Mouse (Mus musculus) heart, embryonic 15.5 days (tissue): ENCODE data around the gene Brinp2. TPM values are rescaled to one million over a fixed set of nuclear protein-coding genes. Genes with fewer than 3 reads are reported as not detected.

ENCODE experiments used
- ATAC-seq: fragments of 200-750 bp; cut with Nextera tagmentation; replicated peaks from 2 replicates; pipeline ENCODE4 v1.8.0; 2017; ENCODE audit warnings: low read depth, moderate TSS enrichment; ENCODE audit not compliant: insufficient number of reproducible peaks, insufficient read depth, low FRiP score
- H3K27ac ChIP-seq: fragments of 300-500 bp; sonication (generic); 2 replicates; pipeline ENCODE4 v1.5.1; 2015; ENCODE audit warnings: mild to moderate bottlenecking, inconsistent platforms
- H3K27me3 ChIP-seq: fragments of 300-500 bp; sonication (generic); 2 replicates; pipeline ENCODE4 v1.6.1; 2015; ENCODE audit warnings: inconsistent platforms
- H3K36me3 ChIP-seq: fragments of 300-500 bp; sonication (generic); 2 replicates; pipeline ENCODE4 v1.6.1; 2015; ENCODE audit warnings: mild to moderate bottlenecking, inconsistent platforms
- H3K4me1 ChIP-seq: fragments of 300-500 bp; sonication (generic); replicated peaks from 2 replicates; pipeline ENCODE4 v1.6.1; 2015; ENCODE audit warnings: inconsistent platforms
- H3K4me2 ChIP-seq: fragments of 300-500 bp; sonication (generic); 2 replicates; pipeline ENCODE4 v1.6.1; 2015; ENCODE audit warnings: inconsistent platforms, mild to moderate bottlenecking, moderate library complexity
- H3K4me3 ChIP-seq: fragments of 300-500 bp; sonication (generic); 2 replicates; pipeline ENCODE4 v1.5.1; 2015; ENCODE audit warnings: mild to moderate bottlenecking, inconsistent platforms
- H3K9ac ChIP-seq: fragments of 300-500 bp; sonication (generic); 2 replicates; pipeline ENCODE4 v1.6.1; 2015; ENCODE audit warnings: mild to moderate bottlenecking, inconsistent platforms
- H3K9me3 ChIP-seq: fragments of 300-500 bp; sonication (generic); replicated peaks from 2 replicates; pipeline ENCODE4 v1.6.1; 2016; ENCODE audit warnings: inconsistent platforms
- WGBS: fragments of 180-500 bp; shearing (Covaris S2); methylation state at CpG from one replicate; pipeline ENCODE4 v1.1.7; 2015; ENCODE audit warnings: mixed read lengths; 5-methylcytosine and 5-hydroxymethylcytosine counted together
- polyA plus RNA-seq: library from polyadenylated mRNA; unstranded; fragments of >200 nt; fragmentation: Nextera tagmentation; extraction: Ambion mirVana; gene quantifications from 2 replicates; pipeline ENCODE4 v1.2.1, GENCODE M21; 2015

Gene Brinp2
- polyA plus RNA-seq, 1 experiment from 2014 or later, result 0.34 TPM

DNA sequence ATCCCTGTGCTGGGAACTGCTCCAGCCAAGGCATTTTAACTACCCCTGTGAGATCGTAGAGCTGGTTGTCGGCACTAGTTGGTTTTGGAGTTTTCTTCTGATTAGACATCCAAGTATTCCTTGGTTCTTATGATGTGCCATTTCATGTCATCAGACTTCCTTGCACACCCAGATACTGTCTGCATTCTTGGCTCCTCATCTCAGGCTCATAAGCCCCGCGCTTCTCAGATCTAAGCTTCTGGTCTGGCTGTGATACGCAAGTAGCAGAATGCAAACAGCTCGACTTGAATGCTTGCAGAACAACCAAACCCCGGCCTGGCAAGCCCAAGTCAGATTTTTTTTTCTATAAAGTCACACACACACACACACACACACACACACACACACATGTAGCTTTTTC is 72.3 kb downstream of the Brinp2 start:
- WGBS, result 73% methylated on average over 7 of the region's 7 CpGs
- Histone ChIP-seq H3K9me3 (no peaks in the 10 kb centered on the region), H3K4me1 (no peaks in the 10 kb centered on the region), H3K4me3 (no peak overlapping the region), H3K4me2 (no peak overlapping the region), H3K27ac (no peak overlapping the region), H3K9ac (no peak overlapping the region), H3K27me3 (no peaks in the 10 kb centered on the region), H3K36me3 (no peaks in the 10 kb centered on the region)
- ATAC-seq, result no peak; the same call in 1 of the 2 replicates

DNA sequence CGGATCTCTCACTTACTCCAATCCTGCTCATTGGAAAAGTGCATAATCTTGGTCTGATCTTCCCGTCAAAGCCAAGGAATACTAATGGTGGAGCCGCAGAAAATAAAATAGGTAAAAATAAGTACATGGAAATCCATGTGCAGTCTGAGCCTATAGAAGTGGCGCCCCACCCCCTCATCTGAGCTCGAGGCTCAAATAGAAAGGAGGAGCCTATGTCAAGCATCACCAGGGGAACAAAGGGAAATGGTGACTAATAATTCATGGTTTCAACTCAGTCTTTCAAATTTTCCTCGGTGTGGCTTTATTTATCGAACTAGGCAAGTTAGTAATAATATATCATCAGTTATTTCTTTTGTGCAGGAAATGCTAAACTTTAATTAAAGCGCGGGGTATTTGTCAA is 84.1 kb downstream of the Brinp2 start:
- H3K4me2 ChIP-seq, result no peak overlapping the region
- H3K9me3 ChIP-seq, result no peaks in the 10 kb centered on the region
- no peaks in the 10 kb centered on the region for H3K27me3 ChIP-seq
- no peaks in the 10 kb centered on the region for H3K4me1 ChIP-seq
- 83% methylated on average over 9 of the region's 9 CpGs for WGBS
- ATAC-seq, result no peak
- no peak overlapping the region for H3K4me3 ChIP-seq
- H3K36me3 ChIP-seq, result no peaks in the 10 kb centered on the region
- H3K9ac ChIP-seq, result no peak overlapping the region
- no peak overlapping the region for H3K27ac ChIP-seq

DNA sequence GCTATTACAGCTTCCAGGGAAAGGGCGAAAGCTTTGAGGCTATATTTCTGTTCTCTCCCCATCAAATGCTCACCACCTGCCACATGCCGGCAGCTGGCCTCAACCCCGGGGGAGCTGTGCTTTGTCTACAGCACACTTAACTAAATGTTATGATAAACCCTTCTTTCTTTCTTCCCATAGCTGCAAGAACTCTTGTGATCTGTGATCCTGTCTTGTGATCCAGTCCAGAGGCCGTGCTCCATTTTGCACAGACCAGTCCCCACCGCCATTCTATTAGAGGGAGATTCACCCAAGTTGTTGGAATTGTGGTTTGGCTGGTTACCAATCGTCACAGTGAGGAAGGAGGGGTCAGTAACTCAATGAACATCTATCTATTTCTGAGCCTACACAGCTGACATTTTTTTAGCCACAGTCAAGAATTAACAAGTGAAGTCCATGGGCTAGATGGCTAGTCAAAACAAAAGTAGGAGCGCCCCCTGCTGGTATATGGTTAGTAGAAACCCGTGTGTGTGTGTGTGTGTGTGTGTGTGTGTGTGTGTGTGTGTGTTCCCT is 89.0 kb downstream of the Brinp2 start:
- Histone ChIP-seq H3K4me2 (no peak overlapping the region), H3K4me3 (no peak overlapping the region), H3K27me3 (no peaks in the 10 kb centered on the region; the same call in 1 of the 2 replicates), H3K27ac (no peak overlapping the region), H3K4me1 (no peaks in the 10 kb centered on the region), H3K9ac (no peak overlapping the region), H3K36me3 (no peaks in the 10 kb centered on the region), H3K9me3 (no peaks in the 10 kb centered on the region)
- WGBS, result 44% methylated on average over 8 of the region's 8 CpGs
- no peak for ATAC-seq

DNA sequence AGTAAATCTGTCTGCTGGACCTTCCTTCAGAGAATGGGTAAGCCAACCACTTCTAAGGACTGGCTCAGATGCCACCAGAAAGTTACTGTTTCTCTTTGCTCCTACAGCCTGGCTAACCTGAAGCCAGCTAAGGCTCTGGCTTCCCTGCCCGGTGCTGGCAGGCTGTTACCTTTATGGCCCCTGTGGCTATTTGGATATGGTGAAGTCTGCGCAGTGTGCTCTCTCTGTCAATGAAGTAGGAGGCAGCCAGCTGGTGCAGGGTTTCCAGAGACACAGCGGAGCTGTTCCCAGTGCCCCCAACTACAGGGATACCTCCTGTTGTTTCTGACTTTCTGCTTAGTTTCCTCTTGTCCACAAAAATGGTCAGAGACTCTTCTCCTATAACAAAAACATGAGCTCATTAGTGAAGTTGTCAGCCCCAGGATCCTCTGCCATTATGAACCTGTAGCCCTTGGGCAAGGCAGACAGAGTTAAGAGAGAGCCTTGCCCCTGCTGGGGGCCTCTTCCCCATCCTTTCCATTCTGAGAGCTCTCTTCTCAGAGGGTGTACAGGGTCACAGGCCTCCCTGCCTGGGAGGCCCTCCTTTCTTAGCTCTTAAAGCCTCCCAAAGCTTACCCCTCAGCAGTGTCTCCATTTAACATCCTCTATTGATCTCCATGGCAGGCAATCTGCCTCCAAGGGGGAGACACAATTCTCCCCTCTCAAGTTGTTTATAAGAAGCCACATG is 89.7 kb downstream of the Brinp2 start:
- Histone ChIP-seq H3K9me3 (no peaks in the 10 kb centered on the region), H3K27me3 (no peaks in the 10 kb centered on the region; the same call in 1 of the 2 replicates), H3K36me3 (no peaks in the 10 kb centered on the region), H3K27ac (no peak overlapping the region), H3K4me2 (no peak overlapping the region), H3K4me3 (no peak overlapping the region), H3K9ac (no peak overlapping the region), H3K4me1 (no peaks in the 10 kb centered on the region)
- ATAC-seq, result no peak
- 73% methylated on average over 3 of the region's 3 CpGs for WGBS

DNA sequence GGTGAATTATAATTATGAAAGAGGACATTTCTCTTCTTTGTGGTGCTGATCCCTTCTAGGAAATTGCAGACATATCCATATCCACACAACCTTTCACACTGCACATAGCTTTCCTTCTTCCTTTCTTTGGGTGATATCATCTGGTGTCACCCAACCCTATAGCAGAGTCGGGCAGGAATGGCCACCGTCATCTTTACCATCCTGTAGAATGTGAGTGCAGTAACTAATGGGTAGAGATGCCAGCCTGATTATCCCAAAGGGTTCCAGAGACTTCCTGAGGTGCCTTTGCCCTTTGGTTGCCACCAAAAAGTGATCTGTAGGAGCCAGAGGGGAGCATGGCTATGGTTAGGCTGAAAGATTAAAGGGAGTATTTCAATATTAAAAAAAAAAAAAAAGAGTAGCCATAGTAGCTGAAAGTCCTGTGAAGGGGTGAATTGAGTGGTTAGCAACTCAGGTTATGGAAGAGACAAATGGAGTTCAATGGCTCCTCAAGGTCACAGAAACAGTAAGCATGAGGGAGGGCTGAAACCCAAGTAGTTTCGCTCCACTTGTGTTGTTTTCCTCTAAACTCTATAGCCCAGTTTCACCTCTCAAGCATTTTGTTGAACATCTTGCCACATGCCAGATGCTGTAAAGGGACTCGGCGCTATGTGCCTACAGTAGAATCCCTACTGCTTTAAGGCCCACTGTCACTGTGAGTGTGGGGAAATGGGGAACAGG is 96.5 kb downstream of the Brinp2 start:
- Histone ChIP-seq H3K27ac (no peak overlapping the region), H3K4me2 (no peak overlapping the region), H3K4me1 (no peaks in the 10 kb centered on the region), H3K4me3 (no peak overlapping the region), H3K27me3 (no peaks in the 10 kb centered on the region; the same call in 1 of the 2 replicates), H3K9ac (no peak overlapping the region), H3K36me3 (no peaks in the 10 kb centered on the region), H3K9me3 (no peaks in the 10 kb centered on the region)
- 84% methylated on average over 5 of the region's 5 CpGs for WGBS
- no peak for ATAC-seq

DNA sequence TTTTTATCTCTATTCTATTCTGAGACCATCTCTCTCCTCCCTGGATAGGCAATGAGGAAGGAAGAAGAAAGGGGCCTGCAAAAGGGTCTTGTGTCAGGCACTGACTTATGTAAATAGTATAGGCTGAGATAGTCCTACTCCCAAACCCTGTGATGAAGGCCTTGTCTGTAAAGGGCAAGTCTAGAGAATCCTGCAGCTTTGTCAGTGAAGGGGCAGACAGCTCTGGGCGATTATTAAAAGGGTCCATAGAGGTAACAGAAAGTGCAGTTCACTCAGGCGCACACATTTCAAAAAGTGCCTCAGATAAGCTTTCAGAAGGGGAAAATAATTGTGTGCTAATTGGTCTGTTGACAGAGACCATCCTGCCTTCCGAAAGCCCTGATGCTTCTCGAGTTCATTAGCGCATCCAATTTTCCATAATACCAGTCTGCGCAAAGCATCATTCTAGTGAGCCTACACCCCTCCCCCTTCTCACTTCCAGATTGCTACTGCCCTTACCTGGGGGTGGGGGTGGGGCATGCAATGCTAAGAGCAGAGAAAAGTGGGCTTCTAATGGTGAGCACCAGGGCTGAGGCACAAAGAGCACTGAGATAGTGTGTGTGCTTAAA is 97.3 kb downstream of the Brinp2 start:
- H3K27ac ChIP-seq, result no peak overlapping the region
- no peaks in the 10 kb centered on the region for H3K36me3 ChIP-seq
- no peak overlapping the region for H3K4me2 ChIP-seq
- ATAC-seq, result no peak
- no peaks in the 10 kb centered on the region for H3K4me1 ChIP-seq
- H3K4me3 ChIP-seq, result no peak overlapping the region
- H3K9me3 ChIP-seq, result no peaks in the 10 kb centered on the region
- H3K9ac ChIP-seq, result no peak overlapping the region
- 0 out of 2 replicates have a peak, but pooled peaks cover 4% of the 10 kb centered on the region for H3K27me3 ChIP-seq
- 60% methylated on average over 6 of the region's 6 CpGs for WGBS

DNA sequence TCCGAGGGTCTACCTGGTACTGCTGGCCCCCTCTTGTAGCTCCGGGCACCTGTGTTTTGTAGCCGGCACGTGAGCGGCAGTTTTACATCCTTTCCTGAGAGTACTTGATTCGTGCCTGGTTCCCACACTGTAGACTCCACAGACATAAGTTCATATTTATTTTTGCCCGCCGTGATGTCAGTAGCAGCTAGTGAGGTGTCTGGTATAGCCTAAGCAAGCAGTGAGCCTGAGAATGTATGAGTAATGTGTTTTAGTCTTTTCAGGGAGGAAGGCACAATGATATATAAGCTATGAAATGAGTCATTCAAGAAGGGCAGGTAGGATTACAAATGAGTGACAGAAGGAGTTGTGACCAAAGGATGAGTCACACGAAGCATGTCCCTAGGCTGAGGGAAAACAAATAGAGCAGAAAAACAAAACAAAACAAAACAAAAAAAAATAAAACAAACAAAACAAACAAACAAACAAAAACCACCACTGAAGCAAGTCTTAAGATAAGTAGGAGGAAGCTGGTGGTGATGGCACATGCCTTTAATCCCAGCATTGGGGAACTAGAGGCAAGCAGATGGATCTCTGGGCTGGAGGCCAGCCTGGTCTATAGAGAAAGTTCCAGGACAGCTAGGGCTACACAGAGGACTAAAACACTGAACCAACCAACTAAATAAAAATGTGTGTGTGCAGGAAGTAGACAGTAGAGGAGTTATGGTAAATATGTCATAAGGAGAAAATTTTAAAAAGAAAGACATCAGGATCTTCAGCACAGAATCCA is 100.0 kb downstream of the Brinp2 start:
- H3K9me3 ChIP-seq, result no peaks in the 10 kb centered on the region
- H3K9ac ChIP-seq, result no peak overlapping the region
- no peak overlapping the region for H3K4me3 ChIP-seq
- no peak for ATAC-seq
- no peak overlapping the region for H3K4me2 ChIP-seq
- H3K27ac ChIP-seq, result no peak overlapping the region
- 85% methylated on average over 9 of the region's 9 CpGs for WGBS
- H3K36me3 ChIP-seq, result no peaks in the 10 kb centered on the region
- peaks cover 4% of the 10 kb centered on the region for H3K27me3 ChIP-seq
- peaks cover 4% of the 10 kb centered on the region for H3K4me1 ChIP-seq

DNA sequence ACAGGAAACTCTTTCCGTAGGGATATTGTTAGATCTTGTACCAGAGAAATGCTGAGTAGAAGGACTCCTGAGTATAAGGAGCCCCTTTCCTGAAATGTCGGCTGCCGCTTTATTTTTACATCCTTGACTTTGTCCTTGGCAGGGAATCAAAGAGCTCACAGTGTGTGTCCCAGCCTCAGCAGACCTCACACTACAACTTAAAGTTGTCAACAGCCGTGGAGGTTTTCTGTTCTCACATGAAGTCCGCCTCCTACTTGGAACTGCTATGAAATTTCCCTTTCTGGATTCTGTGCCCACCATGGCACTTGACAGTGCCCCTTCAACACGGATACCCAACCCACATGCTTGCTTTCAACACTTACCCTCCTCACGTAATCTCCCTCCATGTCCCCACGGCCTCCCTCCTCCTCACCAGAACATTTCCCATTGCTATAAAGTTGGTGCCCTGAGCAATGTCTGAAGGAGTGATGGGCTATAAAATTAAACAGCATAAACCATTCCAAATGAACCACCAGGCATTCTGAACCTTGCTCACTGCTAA is 103.4 kb downstream of the Brinp2 start:
- H3K4me3 ChIP-seq, result no peak overlapping the region
- peak; percentile 82 for ATAC-seq

DNA sequence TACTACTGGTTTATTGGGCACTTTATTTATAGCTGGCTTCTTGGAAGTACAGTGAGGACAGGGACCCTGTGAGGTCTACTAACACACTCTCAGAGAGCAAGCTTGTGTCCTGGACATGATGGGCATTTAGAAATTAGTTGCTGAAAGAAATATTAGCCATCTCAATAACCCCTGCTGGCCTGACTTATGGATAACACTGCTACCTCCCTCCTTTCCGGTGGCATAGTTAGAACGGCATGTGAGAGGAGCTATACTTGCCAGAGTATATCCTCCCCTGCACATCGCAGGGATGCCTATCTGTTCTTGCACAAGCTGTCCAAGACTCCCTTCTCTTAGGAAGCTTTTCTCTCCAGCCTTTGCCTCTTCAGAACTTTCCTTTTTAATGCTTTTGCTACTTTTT is 107.9 kb downstream of the Brinp2 start:
- WGBS, result 66% methylated on average over 3 of the region's 3 CpGs
- H3K9ac ChIP-seq, result no peak overlapping the region
- H3K27ac ChIP-seq, result no peak overlapping the region
- H3K4me3 ChIP-seq, result no peak overlapping the region
- H3K36me3 ChIP-seq, result no peaks in the 10 kb centered on the region
- H3K4me2 ChIP-seq, result no peak overlapping the region
- no peak for ATAC-seq
- H3K4me1 ChIP-seq, result peaks cover 4% of the 10 kb centered on the region
- peaks cover 7% of the 10 kb centered on the region for H3K27me3 ChIP-seq
- H3K9me3 ChIP-seq, result no peaks in the 10 kb centered on the region

More for the DNA sequence above, 103.4 kb downstream of the Brinp2 start:
- Histone ChIP-seq H3K4me1 (peaks cover 4% of the 10 kb centered on the region), H3K9me3 (no peaks in the 10 kb centered on the region), H3K4me2 (0 out of 2 replicates have a peak overlapping the region, but pooled peaks have one; percentile 6), H3K27ac (no peak overlapping the region), H3K27me3 (peaks cover 9% of the 10 kb centered on the region), H3K36me3 (no peaks in the 10 kb centered on the region), H3K9ac (no peak overlapping the region)
- 31% methylated on average over 8 of the region's 8 CpGs for WGBS

DNA sequence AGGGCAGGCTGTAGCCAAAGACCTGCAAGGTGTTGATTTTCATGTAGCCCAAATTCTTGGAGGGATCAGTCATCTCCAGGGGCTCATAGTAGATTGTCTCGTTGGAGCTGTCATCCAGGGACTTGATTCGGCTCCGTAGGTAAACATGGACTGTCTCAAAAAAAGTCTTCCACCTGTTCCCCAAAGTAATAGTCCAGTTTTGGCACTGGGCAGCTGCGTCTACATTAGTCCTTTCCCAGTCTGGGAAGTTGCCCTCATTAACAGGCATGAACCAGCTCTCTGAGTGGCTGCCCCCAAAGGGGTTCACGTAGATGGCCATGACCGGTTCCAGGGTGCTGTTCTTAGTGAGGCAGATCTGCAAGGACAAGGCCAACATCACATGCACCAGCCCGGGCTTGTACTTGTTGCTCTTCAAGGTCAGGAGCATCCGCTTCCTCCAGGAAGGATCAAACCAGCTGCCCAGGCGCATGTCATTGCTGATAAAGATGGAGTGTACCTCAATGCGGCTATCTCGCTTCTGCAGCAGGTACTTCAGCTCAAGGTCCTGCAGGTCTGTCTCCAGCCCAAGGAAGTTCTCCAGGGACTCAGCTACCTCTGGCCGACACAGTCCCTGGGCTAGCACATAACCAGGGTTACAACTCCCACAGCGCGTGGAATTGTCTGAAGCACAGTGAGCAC is 109.5 kb downstream of the Brinp2 start:
- no peaks in the 10 kb centered on the region for H3K36me3 ChIP-seq
- H3K4me1 ChIP-seq, result no peaks in the 10 kb centered on the region
- no peak overlapping the region for H3K27ac ChIP-seq
- WGBS, result 86% methylated on average over 14 of the region's 14 CpGs
- no peak overlapping the region for H3K9ac ChIP-seq
- ATAC-seq, result no peak
- no peaks in the 10 kb centered on the region for H3K9me3 ChIP-seq
- H3K4me3 ChIP-seq, result no peak overlapping the region
- H3K4me2 ChIP-seq, result no peak overlapping the region
- peaks cover 7% of the 10 kb centered on the region; the same call in 1 of the 2 replicates for H3K27me3 ChIP-seq
